Mouse (Mus musculus): ENCODE results near the gene Morc1. TPM values are rescaled to one million over a fixed set of nuclear protein-coding genes. Genes with fewer than 3 reads are reported as not detected.

Gene Morc1
- total RNA-seq, 2 experiments from 2014 or later = 0.25 TPM; not detected in 1

- DNase-seq (ENCODE audit: low spot score in 2 of 2) = no peak
Observed at GRCm38 (mm10) chr16:48474896-48475802, 44.1 kb downstream of the Morc1 start.

DNA sequence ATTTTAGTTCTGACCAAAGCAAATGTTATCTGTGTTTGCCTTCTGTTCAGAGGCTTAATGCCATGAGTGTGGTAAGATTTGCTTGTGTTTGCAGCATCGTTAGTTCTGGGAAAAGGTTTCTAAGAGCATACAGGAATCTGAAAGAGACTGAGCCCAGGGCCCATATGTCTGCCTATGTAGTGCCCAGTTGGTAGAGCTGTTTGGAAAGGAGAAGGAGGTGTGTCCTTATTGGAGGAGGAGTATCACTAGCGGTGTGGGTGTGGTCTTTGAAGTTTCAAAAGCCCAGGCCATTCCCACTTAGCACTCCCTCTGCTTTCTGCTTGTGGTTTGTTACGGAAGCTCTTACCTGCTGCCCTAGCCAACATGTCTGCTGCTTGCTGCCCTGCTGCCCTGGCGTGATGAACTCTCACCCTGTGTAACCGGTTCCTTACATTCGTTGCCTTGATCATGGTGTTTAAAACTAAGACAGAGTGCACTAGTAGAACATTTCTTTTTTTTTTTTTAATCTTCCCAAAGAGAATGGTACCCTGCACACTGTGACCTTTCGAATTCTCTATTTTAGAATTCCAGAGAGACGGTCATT lies 48.3 kb downstream of the Morc1 start:
- DNase-seq (ENCODE audit: low spot score in 2 of 2) = no peak

GRCm38 (mm10) chr16:48516776-48517499 lies 85.9 kb downstream of the Morc1 start:
- DNase-seq (ENCODE audit: low spot score in 2 of 2) = no peak

- no peak for DNase-seq (ENCODE audit: low spot score in 2 of 2)
Observed at GRCm38 (mm10) chr16:48519569-48519968, 88.5 kb downstream of the Morc1 start.

DNA sequence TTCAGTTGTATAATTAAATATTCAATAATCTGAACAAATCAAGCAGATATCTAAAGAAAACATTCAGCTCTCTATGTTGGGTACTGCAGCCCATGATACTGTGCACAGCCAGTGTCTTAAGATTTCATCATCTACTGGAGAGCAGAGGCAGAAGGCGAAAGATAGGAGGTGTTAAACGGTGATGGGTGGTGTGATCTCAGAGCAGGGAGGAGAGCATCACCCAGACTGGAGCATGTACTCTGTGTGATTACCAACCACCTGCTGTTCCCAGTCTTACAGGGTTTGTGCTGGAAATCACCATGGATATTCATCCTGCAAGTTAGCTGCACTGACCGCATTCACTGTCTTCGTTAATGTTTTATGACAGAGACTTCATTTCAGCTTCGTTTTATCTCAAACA lies 106.1 kb downstream of the Morc1 start:
- DNase-seq (ENCODE audit: low spot score in 2 of 2) = peak; percentile 10 to 15

DNA sequence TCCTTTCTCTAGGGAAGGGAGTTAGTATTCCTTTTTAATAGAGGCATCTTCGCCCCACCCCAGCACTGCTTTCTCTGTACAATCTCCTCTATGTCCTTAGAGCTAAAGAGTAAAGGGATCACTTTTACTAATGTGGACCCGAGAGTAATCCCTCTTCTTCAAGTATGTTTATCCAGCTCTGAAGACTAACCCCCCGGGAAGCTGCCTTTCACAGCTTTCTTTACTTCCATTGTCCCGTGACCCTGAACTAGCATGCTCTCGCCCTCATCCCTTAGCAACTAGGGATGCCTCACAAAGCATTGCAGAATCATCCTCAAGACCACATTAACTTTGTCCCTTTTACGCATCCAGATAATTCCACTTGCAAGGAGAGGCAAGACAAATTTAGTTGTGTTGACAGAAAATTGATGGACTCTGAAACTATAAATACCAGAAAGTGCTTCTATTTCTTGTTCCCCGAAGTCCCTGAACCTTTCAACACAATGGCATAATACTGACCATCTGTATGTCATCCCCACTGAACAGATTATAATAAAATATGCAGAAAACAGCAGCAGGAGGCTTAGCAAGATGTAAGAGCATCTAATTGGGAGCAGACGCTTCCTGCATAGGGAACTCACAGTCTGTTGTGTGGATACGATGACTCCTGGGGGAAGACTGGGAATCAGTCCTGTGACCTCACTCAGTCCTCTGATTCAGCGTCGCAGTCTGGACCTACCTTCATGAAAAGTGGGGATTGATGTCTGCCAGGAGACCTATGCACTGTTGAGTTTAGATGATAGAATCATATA lies 131.4 kb downstream of the Morc1 start:
- DNase-seq (ENCODE audit: low spot score in 2 of 2) = no peak

- peak; percentile 70 to 73 for DNase-seq (ENCODE audit: low spot score in 2 of 2)
Observed at GRCm38 (mm10) chr16:48570354-48570753, 139.3 kb downstream of the Morc1 start.

- DNase-seq (ENCODE audit: low spot score in 2 of 2) = no peak
Observed at GRCm38 (mm10) chr16:48574072-48574471, 143.0 kb downstream of the Morc1 start.

DNA sequence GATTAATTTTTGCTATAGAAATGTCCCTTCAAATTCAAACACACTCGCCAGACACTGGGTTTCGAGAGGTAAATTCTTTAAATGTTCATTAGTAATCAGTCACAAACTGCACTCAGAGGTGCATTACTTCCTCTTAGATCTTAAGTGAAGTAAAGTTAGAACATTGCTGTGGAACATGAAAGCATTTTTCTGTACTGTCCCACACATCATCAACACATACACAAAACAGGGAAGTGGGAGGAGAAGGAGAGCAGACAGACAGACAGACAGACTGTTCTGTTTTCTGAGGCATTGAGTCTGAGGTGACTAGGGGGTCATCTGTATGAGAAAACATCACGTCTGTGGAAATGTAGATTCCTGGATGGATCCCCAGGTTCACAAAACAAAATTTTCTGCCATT lies 143.5 kb downstream of the Morc1 start:
- no peak for DNase-seq (ENCODE audit: low spot score in 2 of 2)

GRCm38 (mm10) chr16:48585369-48585768 lies 154.3 kb downstream of the Morc1 start:
- DNase-seq (ENCODE audit: low spot score in 2 of 2) = no peak

DNA sequence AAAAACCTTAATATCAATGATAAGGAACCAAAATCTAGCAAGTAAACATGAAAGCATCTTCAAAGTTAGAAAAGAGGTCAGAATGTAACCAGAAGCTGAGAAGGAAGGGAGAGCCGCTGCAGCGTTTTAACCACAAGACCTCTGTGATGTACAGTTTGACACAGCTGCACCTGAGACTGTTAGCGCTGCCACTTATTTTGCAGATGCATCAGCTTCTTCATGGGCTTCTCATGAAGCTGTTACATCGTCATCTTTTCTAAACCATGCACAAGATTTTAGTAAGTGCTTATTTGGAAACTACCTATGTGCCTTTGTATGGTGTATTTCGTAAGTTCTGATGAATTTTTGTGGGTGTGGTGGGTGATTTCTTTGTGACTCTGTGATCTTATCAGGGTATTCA lies 163.4 kb downstream of the Morc1 start:
- DNase-seq (ENCODE audit: low spot score in 2 of 2) = no peak

DNA sequence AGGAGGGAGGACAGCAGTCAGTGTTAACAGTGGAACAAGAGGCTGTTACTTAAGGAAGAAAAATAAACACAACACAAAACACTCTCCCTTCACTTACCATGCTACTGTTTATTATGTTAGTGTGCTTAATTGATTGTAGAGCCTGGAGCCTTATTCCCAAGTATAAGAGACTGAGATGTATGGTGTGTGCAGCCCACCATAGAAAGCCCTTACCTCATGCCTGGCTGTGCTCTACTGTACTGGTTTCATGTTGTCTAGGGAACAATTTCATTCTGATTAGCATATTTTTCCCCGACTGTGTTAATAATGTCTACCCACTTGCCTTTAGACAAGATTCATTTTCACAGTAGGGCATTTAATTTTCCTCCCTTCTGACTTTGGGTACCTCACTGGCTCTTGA lies 164.2 kb downstream of the Morc1 start:
- no peak for DNase-seq (ENCODE audit: low spot score in 2 of 2)

DNA sequence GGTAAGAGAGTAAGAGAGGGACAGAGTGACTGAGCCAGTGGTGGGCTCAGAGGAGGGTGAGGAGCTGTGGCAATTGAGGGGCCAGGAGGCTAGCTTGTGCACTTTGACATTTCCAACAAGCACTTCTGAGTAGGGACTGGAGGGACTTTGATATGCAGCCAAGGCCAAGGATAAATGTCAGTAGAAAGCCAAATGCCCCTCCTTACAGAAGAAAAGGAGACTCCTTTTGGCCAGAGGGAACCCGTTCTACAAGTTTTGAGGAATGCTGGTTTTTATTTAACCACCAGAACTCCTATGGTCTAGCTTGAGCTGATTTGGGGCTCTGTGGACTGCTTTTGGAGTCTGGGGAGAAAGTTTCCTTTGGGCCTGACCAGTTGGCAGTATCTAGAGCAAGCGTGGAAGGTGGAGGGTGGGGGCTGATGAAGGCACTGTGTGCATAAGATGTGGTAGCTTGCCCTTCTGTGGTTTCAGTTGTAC lies 172.7 kb downstream of the Morc1 start:
- no peak for DNase-seq (ENCODE audit: low spot score in 2 of 2)

GRCm38 (mm10) chr16:48606476-48607038 lies 175.5 kb downstream of the Morc1 start:
- DNase-seq (ENCODE audit: low spot score in 2 of 2) = no peak

GRCm38 (mm10) chr16:48608224-48608623 lies 177.2 kb downstream of the Morc1 start:
- DNase-seq (ENCODE audit: low spot score in 2 of 2) = no peak

DNA sequence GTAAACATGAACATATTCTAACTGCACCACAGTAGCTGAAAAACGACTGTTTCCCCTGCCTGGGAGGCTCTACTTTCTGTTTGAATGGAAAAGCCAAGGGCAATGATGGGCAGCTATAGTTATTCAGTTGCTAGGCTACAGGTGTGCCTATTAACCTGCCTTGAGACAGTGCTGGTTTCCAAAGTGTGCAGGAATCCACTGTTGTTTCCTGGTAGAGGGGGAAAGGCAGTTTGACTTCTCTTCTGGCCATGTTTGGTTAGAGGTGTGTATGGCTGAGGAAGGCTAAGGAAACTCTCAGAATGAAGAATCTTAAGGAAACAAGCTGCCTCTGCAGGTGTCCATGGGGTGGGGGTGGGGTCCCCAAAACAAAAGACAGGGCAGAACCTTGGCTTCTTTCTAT lies 179.8 kb downstream of the Morc1 start:
- no peak for DNase-seq (ENCODE audit: low spot score in 2 of 2)

DNA sequence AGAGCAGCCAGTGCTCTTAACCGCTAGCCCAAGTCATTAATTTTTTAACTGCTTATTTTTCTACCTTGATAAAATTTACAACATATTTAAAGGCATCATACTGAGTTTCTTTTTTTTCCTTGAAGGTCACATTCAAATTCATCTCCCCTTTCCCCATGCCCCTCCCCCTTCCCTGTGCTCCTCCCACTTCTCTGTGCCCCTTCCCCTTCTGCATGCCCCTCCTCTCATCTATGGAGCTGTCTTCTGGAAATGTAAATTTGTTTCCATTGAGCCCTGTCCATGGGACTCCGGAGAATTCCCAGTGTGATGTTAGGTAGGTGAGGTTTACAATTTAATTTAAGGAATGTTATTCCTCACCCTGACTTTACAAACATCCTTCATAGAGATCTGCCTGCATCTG lies 180.4 kb downstream of the Morc1 start:
- no peak for DNase-seq (ENCODE audit: low spot score in 2 of 2)

DNA sequence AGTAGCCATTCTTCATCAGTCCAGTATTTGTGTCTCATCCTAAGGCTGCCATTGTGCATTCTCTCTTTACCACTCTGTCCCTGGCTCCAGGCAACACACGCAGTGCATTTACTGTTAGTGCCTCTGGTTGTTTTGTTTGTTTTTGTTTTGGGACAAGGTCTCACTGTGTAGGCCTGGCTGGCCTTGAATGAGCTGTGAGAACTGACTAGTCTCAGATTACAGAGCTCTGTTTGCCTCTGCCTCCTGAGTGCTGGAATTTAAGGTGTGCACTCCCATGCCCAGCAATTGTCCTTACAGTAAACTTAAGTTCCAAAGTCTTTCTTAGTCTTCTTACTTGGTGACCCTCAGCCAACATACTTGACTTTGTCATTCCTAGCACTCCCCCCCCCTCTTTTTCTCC lies 182.7 kb downstream of the Morc1 start:
- DNase-seq (ENCODE audit: low spot score in 2 of 2) = no peak

GRCm38 (mm10) chr16:48620510-48620909 lies 189.5 kb downstream of the Morc1 start:
- no peak for DNase-seq (ENCODE audit: low spot score in 2 of 2)

DNA sequence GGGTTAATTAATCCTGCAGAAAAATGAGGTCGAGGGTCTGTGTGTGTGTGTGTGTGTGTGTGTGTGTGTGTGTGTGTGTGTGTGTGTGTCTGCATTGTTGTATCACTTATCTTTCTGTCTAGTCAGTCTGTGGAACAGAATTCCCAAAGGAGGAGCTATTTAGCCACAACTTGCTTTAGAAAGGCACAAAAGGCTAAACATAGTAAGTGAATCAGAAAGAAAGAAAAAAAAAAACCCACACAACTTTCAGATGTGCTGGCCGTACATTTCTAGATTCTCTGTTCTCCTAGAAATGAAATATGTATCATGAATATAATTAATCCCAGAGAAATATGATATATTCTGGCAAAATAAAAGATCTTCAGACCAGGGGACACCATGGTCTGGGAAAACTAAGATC lies 190.0 kb downstream of the Morc1 start:
- DNase-seq (ENCODE audit: low spot score in 2 of 2) = no peak

DNA sequence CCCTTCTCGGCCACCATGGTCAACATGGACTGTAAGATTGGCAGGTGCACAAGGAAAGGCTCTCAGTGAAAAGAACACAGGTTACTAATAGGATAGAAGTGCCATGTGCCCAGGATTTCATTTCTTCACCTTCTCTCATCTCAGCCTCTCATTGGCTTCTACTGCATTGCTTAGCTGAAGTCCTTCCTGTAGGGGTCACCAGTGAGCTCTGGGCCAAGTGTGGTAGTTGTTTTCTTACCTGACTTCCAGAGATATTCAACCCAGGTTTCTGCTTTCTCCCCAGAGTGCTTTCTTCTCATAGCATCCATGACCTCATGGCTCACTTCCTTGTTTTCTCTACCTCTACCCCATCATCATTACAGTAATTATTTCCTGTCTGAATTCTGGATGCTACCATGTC lies 192.4 kb downstream of the Morc1 start:
- no peak for DNase-seq (ENCODE audit: low spot score in 2 of 2)

Measured in layer of hippocampus, postnatal 14 days (tissue).